Mouse (Mus musculus) thymus, adult 2 months (tissue): ENCODE data around the gene Bbs1.

Experiments used
- CTCF ChIP-seq: fragments of 200-500 bp; IDR thresholded peaks from 2 replicates; pipeline ENCODE4 v1.5.1; 2012; ENCODE audit warnings: mild to moderate bottlenecking, control low read depth, low read length, moderate library complexity, borderline replicate concordance; ENCODE audit not compliant: control insufficient read depth, poor library complexity, insufficient read depth; ENCODE audit errors: extremely low read depth
- POLR2A ChIP-seq: fragments of 200-500 bp; IDR thresholded peaks from 2 replicates; pipeline ENCODE4 v1.6.1; 2012; ENCODE audit warnings: mild to moderate bottlenecking, low read length, control low read depth, moderate library complexity; ENCODE audit not compliant: control insufficient read depth, poor library complexity, insufficient read depth; ENCODE audit errors: extremely low read depth

DNA sequence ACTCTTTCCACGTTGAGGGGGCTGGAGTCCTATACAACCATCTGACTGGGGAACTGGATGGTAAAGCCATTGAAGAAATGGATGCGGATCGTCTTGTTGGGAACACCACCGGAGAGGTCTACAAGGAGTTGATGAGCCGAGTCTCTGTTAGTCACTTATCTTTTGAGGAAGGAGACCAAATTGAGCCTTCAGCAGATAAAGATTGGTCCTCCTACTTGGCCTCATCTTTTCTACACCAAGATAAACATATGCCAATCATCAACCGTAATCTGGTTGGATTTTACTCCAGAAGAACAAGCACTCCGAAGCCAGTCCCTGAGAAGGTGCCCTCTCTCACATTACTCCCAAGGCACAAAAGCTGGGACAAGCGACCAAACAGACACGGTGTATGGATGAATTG, 65.6 kb downstream of the Bbs1 start:
- TF ChIP-seq CTCF = no peak
- TF ChIP-seq POLR2A = no peak
